Mouse (Mus musculus) heart, postnatal 0 days (tissue): ENCODE data around the gene 3110070M22Rik. TPM values are rescaled to one million over a fixed set of nuclear protein-coding genes. Genes with fewer than 3 reads are reported as not detected.

Experiments
- ATAC-seq: fragments of 200-750 bp; cut with Nextera tagmentation; 2 replicates; pipeline ENCODE4 v1.8.0; 2017; ENCODE audit warnings: low read depth, moderate number of reproducible peaks, moderate library complexity; ENCODE audit not compliant: insufficient read depth
- DNase-seq: peaks from one replicate; pipeline ENCODE4 v3.0.0-alpha.2; 2016; ENCODE audit warnings: low spot score
- H3K27ac ChIP-seq: fragments of 300-500 bp; sonication (generic); 2 replicates; pipeline ENCODE4 v1.5.1; 2014; ENCODE audit warnings: low read depth, mild to moderate bottlenecking
- H3K27me3 ChIP-seq: fragments of 300-500 bp; sonication (generic); 2 replicates; pipeline ENCODE4 v1.6.1; 2014; ENCODE audit warnings: low read length, mixed read lengths; ENCODE audit not compliant: control insufficient read depth, insufficient read depth
- H3K36me3 ChIP-seq: fragments of 300-500 bp; sonication (generic); replicated peaks from 2 replicates; pipeline ENCODE4 v1.6.1; 2014; ENCODE audit warnings: low read length, mixed read lengths; ENCODE audit not compliant: control insufficient read depth, insufficient read depth
- H3K4me1 ChIP-seq: fragments of 300-500 bp; sonication (generic); 2 replicates; pipeline ENCODE4 v1.6.1; 2014; ENCODE audit warnings: antibody characterized with exemption; ENCODE audit not compliant: control insufficient read depth, insufficient read depth
- H3K4me2 ChIP-seq: fragments of 300-500 bp; sonication (generic); 2 replicates; pipeline ENCODE4 v1.6.1; 2014; ENCODE audit warnings: low read depth, mild to moderate bottlenecking, low read length, moderate library complexity
- H3K4me3 ChIP-seq: fragments of 300-500 bp; sonication (generic); 2 replicates; pipeline ENCODE4 v1.5.1; 2014; ENCODE audit warnings: low read depth, low read length
- H3K9ac ChIP-seq: fragments of 300-500 bp; sonication (generic); replicated peaks from 2 replicates; pipeline ENCODE4 v1.6.1; 2014; ENCODE audit warnings: low read depth, low read length, mixed read lengths
- H3K9me3 ChIP-seq: fragments of 300-500 bp; sonication (generic); replicated peaks from 2 replicates; pipeline ENCODE4 v1.6.1; 2016; ENCODE audit warnings: low read length; ENCODE audit not compliant: control insufficient read depth
- CTCF ChIP-seq: IDR thresholded peaks from 2 replicates; pipeline ENCODE4 v1.5.1; 2016; ENCODE audit warnings: antibody characterized with exemption, control low read depth, low read depth
- EP300 ChIP-seq: IDR thresholded peaks from 2 replicates; pipeline ENCODE4 v1.6.1; 2016; ENCODE audit warnings: antibody characterized with exemption, low read depth
- WGBS: fragments of 180-500 bp; shearing (Covaris S2); extraction: QIAGEN DNeasy Blood & Tissue Kit; methylation state at CpG from one replicate; pipeline ENCODE4 v1.1.7; 2014; 5-methylcytosine and 5-hydroxymethylcytosine counted together
- polyA plus RNA-seq: library from polyadenylated mRNA; unstranded; fragments of >200 nt; fragmentation: Nextera tagmentation; extraction: Ambion mirVana; gene quantifications from 2 replicates; pipeline ENCODE4 v1.2.1, GENCODE M21; 2015
- total RNA-seq: library from RNA; depleted of rRNA; stranded (reverse); fragments of >200 nt; gene quantifications from 2 replicates; pipeline ENCODE4 v1.2.3, GENCODE M21; 2014; ENCODE audit warnings: low replicate concordance; rRNA removed

Gene 3110070M22Rik
- total and polyA plus RNA-seq, 2 experiments from 2014 or later: 1.7 to 7.1 TPM

- no peaks in the 10 kb centered on the region for H3K9me3 ChIP-seq
- 82% methylated on average over 1 of the region's 1 CpGs for WGBS
- H3K9ac ChIP-seq: no peak overlapping the region
- DNase-seq: no peak
- H3K27ac ChIP-seq: no peak overlapping the region
- TF ChIP-seq EP300 (no peak), CTCF (no peak)
- ATAC-seq: no peak
- H3K36me3 ChIP-seq: peaks cover 56% of the 10 kb centered on the region
- no peak overlapping the region for H3K4me3 ChIP-seq
- no peak overlapping the region for H3K4me2 ChIP-seq
- no peaks in the 10 kb centered on the region for H3K27me3 ChIP-seq
- no peaks in the 10 kb centered on the region for H3K4me1 ChIP-seq
These were observed 45.9 kb downstream of the 3110070M22Rik start for GRCm38 (mm10) chr13:119442244-119442643.

Other genes with a start within 250 kb of the 3110070M22Rik start
- 102 and 204 TPM in 2 replicates for gene Paip1, start 59.8 kb downstream of the 3110070M22Rik start, total RNA-seq
- gene Paip1, start 59.8 kb downstream of the 3110070M22Rik start, polyA plus RNA-seq: 31.2 and 32.4 TPM in 2 replicates
- gene 4833420G17Rik, start 25.6 kb downstream of the 3110070M22Rik start, total RNA-seq: 18.4 and 40.8 TPM in 2 replicates
- 26.6 and 28.1 TPM in 2 replicates for gene 4833420G17Rik, start 25.6 kb downstream of the 3110070M22Rik start, polyA plus RNA-seq
- gene Tmem267, start 344 bp downstream of the 3110070M22Rik start, total RNA-seq: 7.2 and 18.9 TPM in 2 replicates
- 1.4 and 1.5 TPM in 2 replicates for gene Tmem267, start 344 bp downstream of the 3110070M22Rik start, polyA plus RNA-seq
- not detected in 2 replicates for gene Ccl28, start 135.4 kb upstream of the 3110070M22Rik start, total RNA-seq
- 0.05 TPM in 1 of 2 replicates, not detected in the other for gene Ccl28, start 135.4 kb upstream of the 3110070M22Rik start, polyA plus RNA-seq
- gene Hmgcs1, start 202.0 kb upstream of the 3110070M22Rik start, total RNA-seq: 39.0 and 42.6 TPM in 2 replicates
- gene Hmgcs1, start 202.0 kb upstream of the 3110070M22Rik start, polyA plus RNA-seq: 61.1 and 66.2 TPM in 2 replicates